Mouse (Mus musculus) liver, embryonic 14.5 days (tissue): ENCODE measurements around the gene Gm10638. TPM values are rescaled to one million over a fixed set of nuclear protein-coding genes. Genes with fewer than 3 reads are reported as not detected.

ENCODE experiments used
- ATAC-seq: fragments of 200-750 bp; cut with Nextera tagmentation; 2 replicates; pipeline ENCODE4 v1.8.0; 2017; ENCODE audit warnings: moderate number of reproducible peaks, mild to moderate bottlenecking, moderate library complexity; ENCODE audit not compliant: insufficient read depth
- DNase-seq, 3 experiments: peaks; one replicate each; pipeline ENCODE4 v3.0.0-alpha.2; 2012 to 2013; ENCODE audit warnings: low read depth in 3 of 3, low spot score in 3 of 3
- H3K27ac ChIP-seq: fragments of 300-500 bp; sonication (generic); 2 replicates; pipeline ENCODE4 v1.5.1; 2014; ENCODE audit warnings: moderate library complexity, mild to moderate bottlenecking, control low read depth, inconsistent platforms
- H3K27me3 ChIP-seq: fragments of 300-500 bp; sonication (generic); 2 replicates; pipeline ENCODE4 v1.6.1; 2014; ENCODE audit warnings: mild to moderate bottlenecking, low read length, moderate library complexity; ENCODE audit not compliant: control insufficient read depth, insufficient read depth
- H3K36me3 ChIP-seq: fragments of 300-500 bp; sonication (generic); replicated peaks from 2 replicates; pipeline ENCODE4 v1.6.1; 2014; ENCODE audit warnings: low read depth; ENCODE audit not compliant: control insufficient read depth, insufficient read depth
- H3K4me1 ChIP-seq, 2 experiments: fragments of 200-500 bp in 1 of 2; fragments of 300-500 bp in 1 of 2; sonication (generic) in 1 of 2; replicated peaks; 2 replicates each; pipeline ENCODE4 v1.6.1; 2012 to 2014; ENCODE audit warnings: antibody characterized with exemption in 1 of 2, inconsistent platforms in 1 of 2, low read length in 1 of 2; ENCODE audit not compliant: control insufficient read depth in 2 of 2, insufficient read depth in 2 of 2
- H3K4me2 ChIP-seq: fragments of 300-500 bp; sonication (generic); 2 replicates; pipeline ENCODE4 v1.6.1; 2014; ENCODE audit warnings: low read depth, mild to moderate bottlenecking, control low read depth, moderate library complexity
- H3K4me3 ChIP-seq, 2 experiments: fragments of 200-500 bp in 1 of 2; fragments of 300-500 bp in 1 of 2; sonication (generic) in 1 of 2; 2 replicates each; pipeline ENCODE4 v1.5.1; 2012 to 2014; ENCODE audit warnings: low read depth in 2 of 2, low read length in 2 of 2, mild to moderate bottlenecking in 2 of 2, control low read depth in 1 of 2, inconsistent platforms in 1 of 2, moderate library complexity in 1 of 2; ENCODE audit not compliant: insufficient read depth in 1 of 2
- H3K9ac ChIP-seq: fragments of 300-500 bp; sonication (generic); replicated peaks from 2 replicates; pipeline ENCODE4 v1.6.1; 2014; ENCODE audit warnings: mild to moderate bottlenecking, control low read depth, moderate library complexity
- H3K9me3 ChIP-seq: fragments of 300-500 bp; sonication (generic); 2 replicates; pipeline ENCODE4 v1.6.1; 2016; ENCODE audit warnings: low read length, mixed read lengths; ENCODE audit not compliant: control insufficient read depth
- CTCF ChIP-seq: IDR thresholded peaks from 2 replicates; pipeline ENCODE4 v1.5.1; 2016; ENCODE audit warnings: antibody characterized with exemption, low read depth, control low read depth
- EP300 ChIP-seq: IDR thresholded peaks from 2 replicates; pipeline ENCODE4 v1.6.1; 2016; ENCODE audit warnings: antibody characterized with exemption, low read depth
- WGBS: fragments of 180-500 bp; shearing (Covaris S2); extraction: QIAGEN DNeasy Blood & Tissue Kit; methylation state at CpG from one replicate; pipeline ENCODE4 v1.1.7; 2014; ENCODE audit not compliant: insufficient replicate concordance; 5-methylcytosine and 5-hydroxymethylcytosine counted together
- polyA plus RNA-seq, 2 experiments: library from polyadenylated mRNA; depleted of rRNA in 1 of 2; stranded (reverse) in 1 of 2; unstranded in 1 of 2; fragments of >200 nt; fragmentation: Nextera tagmentation in 1 of 2; extraction: Ambion mirVana in 1 of 2; gene quantifications; 2 replicates each; pipeline versions ENCODE4 v1.2.1 to v1.2.3; 2012 to 2014

Gene Gm10638
- polyA plus RNA-seq, 2 experiments = 0.33 to 1.1 TPM

GRCm38 (mm10) chr8:86779207-86779606 is 33.7 kb downstream of the Gm10638 start:
- Histone ChIP-seq H3K27me3 (no peaks in the 10 kb centered on the region), H3K4me3 (no peak overlapping the region), H3K9me3 (no peaks in the 10 kb centered on the region), H3K27ac (no peak overlapping the region), H3K4me1 (0 out of 4 replicates have a peak, but pooled peaks cover 0 to 2% of the 10 kb centered on the region in 2 experiments), H3K36me3 (no peaks in the 10 kb centered on the region), H3K9ac (no peak overlapping the region), H3K4me2 (no peak overlapping the region)
- ATAC-seq = no peak
- DNase-seq = no peak
- TF ChIP-seq EP300 (no peak), CTCF (no peak)
- WGBS = 56% methylated on average over 8 of the region's 8 CpGs

GRCm38 (mm10) chr8:86781094-86781493 is 35.6 kb downstream of the Gm10638 start:
- H3K9me3 ChIP-seq = no peaks in the 10 kb centered on the region
- no peak overlapping the region for H3K27ac ChIP-seq
- TF ChIP-seq EP300 (no peak), CTCF (no peak)
- no peak overlapping the region for H3K4me2 ChIP-seq
- H3K36me3 ChIP-seq = no peaks in the 10 kb centered on the region
- no peak for DNase-seq
- H3K27me3 ChIP-seq = no peaks in the 10 kb centered on the region
- no peak for ATAC-seq
- H3K4me1 ChIP-seq = 0 out of 4 replicates have a peak, but pooled peaks cover 0 to 2% of the 10 kb centered on the region in 2 experiments
- H3K9ac ChIP-seq = no peak overlapping the region
- no peak overlapping the region for H3K4me3 ChIP-seq
- WGBS = 77% methylated on average over 8 of the region's 8 CpGs

- Histone ChIP-seq H3K36me3 (no peaks in the 10 kb centered on the region), H3K27ac (no peak overlapping the region), H3K9ac (no peak overlapping the region), H3K9me3 (no peaks in the 10 kb centered on the region), H3K4me2 (no peak overlapping the region), H3K27me3 (no peaks in the 10 kb centered on the region), H3K4me1 (peaks cover 0 to 8% of the 10 kb centered on the region in 2 experiments; a peak in 2 of 4 replicates), H3K4me3 (no peak overlapping the region)
- 32% methylated on average over 5 of the region's 5 CpGs for WGBS
- ATAC-seq (no peak), DNase-seq (no peak)
- TF ChIP-seq CTCF (no peak), EP300 (no peak)
These were observed 41.0 kb downstream of the Gm10638 start for GRCm38 (mm10) chr8:86786498-86786897.

GRCm38 (mm10) chr8:86787891-86788420 is 42.5 kb downstream of the Gm10638 start:
- H3K27ac ChIP-seq = no peak overlapping the region
- no peaks in the 10 kb centered on the region for H3K36me3 ChIP-seq
- H3K27me3 ChIP-seq = no peaks in the 10 kb centered on the region
- no peak for TF ChIP-seq EP300
- TF ChIP-seq CTCF = no peak
- WGBS = 56% methylated on average over 12 of the region's 12 CpGs
- H3K4me3 ChIP-seq = no peak overlapping the region
- no peak overlapping the region for H3K4me2 ChIP-seq
- no peaks in the 10 kb centered on the region for H3K9me3 ChIP-seq
- no peak overlapping the region for H3K9ac ChIP-seq
- no peak for DNase-seq
- no peak for ATAC-seq
- H3K4me1 ChIP-seq = peaks cover 0 to 8% of the 10 kb centered on the region in 2 experiments; a peak in 2 of 4 replicates

- H3K4me1 ChIP-seq = peaks cover 0 to 8% of the 10 kb centered on the region in 2 experiments; a peak in 2 of 4 replicates
- H3K4me3 ChIP-seq = no peak overlapping the region
- H3K36me3 ChIP-seq = no peaks in the 10 kb centered on the region
- no peak for TF ChIP-seq EP300
- TF ChIP-seq CTCF = no peak
- no peak for DNase-seq
- H3K4me2 ChIP-seq = no peak overlapping the region
- no peaks in the 10 kb centered on the region for H3K9me3 ChIP-seq
- no peak overlapping the region for H3K27ac ChIP-seq
- H3K27me3 ChIP-seq = no peaks in the 10 kb centered on the region
- no peak overlapping the region for H3K9ac ChIP-seq
- WGBS = 70% methylated on average over 1 of the region's 1 CpGs
- no peak for ATAC-seq
These were observed 44.1 kb downstream of the Gm10638 start for GRCm38 (mm10) chr8:86789576-86789975.
